Mouse (Mus musculus) testis, adult 2 months (tissue): ENCODE measurements at regions not wholly inside any gene's neighbourhood (a gene's known extent, or its start where the extent isn't known, plus 50 kb on each side); places are given as distances from the start of the nearest gene placed in this dataset.

ENCODE experiments used
- CTCF ChIP-seq: fragments of 200-500 bp; IDR thresholded peaks from 2 replicates; pipeline ENCODE4 v1.5.1; 2012; ENCODE audit warnings: low read depth, mild to moderate bottlenecking, inconsistent platforms, low read length, moderate library complexity; ENCODE audit not compliant: control insufficient read depth, insufficient read depth, insufficient replicate concordance
- POLR2A ChIP-seq: fragments of 200-500 bp; IDR thresholded peaks from 2 replicates; pipeline ENCODE4 v1.6.1; 2012; ENCODE audit warnings: low read depth, mild to moderate bottlenecking, inconsistent platforms, low read length, moderate library complexity; ENCODE audit not compliant: control insufficient read depth

GRCm38 (mm10) chr16:51809120-51809519 lies 221.9 kb upstream of the Cblb start:
- TF ChIP-seq POLR2A (no peak), CTCF (no peak)
